8 mouse cellular contexts compared by ENCODE assay signal in genomic region chr4:118547424-118548129, GRCm38 (mm10). TPM values are rescaled to one million over a fixed set of nuclear protein-coding genes. Genes with fewer than 3 reads are reported as not detected.
A peak's percentile ranks its signal among the peaks of the same experiment; 100 is the strongest.
DNase-seq lines count a peak whose midpoint lies in the region; ATAC-seq lines count a peak whose summit lies in the region.
"Not testable (repeated sequence)": the region's sequence is repeated elsewhere in the genome, so short reads cannot be mapped to it uniquely, and the experiment has no call there.

No protein-coding gene starts in this region.

- peak; percentile 83 for ATAC-seq in erythroblast, adult 5-6 weeks (replicated peaks; ENCODE audit: low FRiP score, poor library complexity, severe bottlenecking)

- intact Hi-C loops in left cerebral cortex, postnatal 14 days (cut with DNase I), result not testable (repeated sequence)

- DNase-seq in adrenal gland, postnatal 14 days, result peak; percentile 52
- DNase-seq in heart, adult 18-20 months, result peak; percentile 61 to 71
- DNase-seq in kidney, postnatal 4 days, result peak; percentile 53 to 58
- DNase-seq in left cerebral cortex, postnatal 14 days (ENCODE audit: low spot score in 2 of 2), result peak; percentile 52 to 64
- peak; percentile 43 to 45 for DNase-seq in natural killer cell, adult 2 months (ENCODE audit: low spot score in 2 of 2)
- peak; percentile 81 to 96 for DNase-seq in spleen, postnatal 4 days (ENCODE audit: low spot score in 2 of 2)
- peak; percentile 89 to 99 for DNase-seq in urinary bladder, postnatal 4 days (ENCODE audit: low spot score in 2 of 2)

RNA-seq across cellular contexts. Expression of gene Tmem125, which starts 3.7 kb away (rescaled TPM):
- total RNA-seq in adrenal gland, postnatal 14 days (2021), result 0.45 and 1.4 TPM in 2 replicates
- total RNA-seq in erythroblast, adult 5-6 weeks (2015; ENCODE audit: low replicate concordance), result not detected in 2 replicates
- not detected in 2 replicates for total RNA-seq in erythroblast, adult 5-6 weeks (2017; ENCODE audit: low replicate concordance)
- not detected for total RNA-seq in heart, adult 18-20 months (2021)
- total RNA-seq in left cerebral cortex, postnatal 14 days (2021), result 1 to 10 TPM; 6.0 to 7.9 TPM

RNA-seq across cellular contexts. Expression of gene 2610528J11Rik, which starts 20.8 kb away (rescaled TPM):
- total RNA-seq in adrenal gland, postnatal 14 days (2021), result 3.6 TPM in 1 of 2 replicates, not detected in the other
- not detected in 2 replicates for total RNA-seq in erythroblast, adult 5-6 weeks (2015; ENCODE audit: low replicate concordance)
- total RNA-seq in erythroblast, adult 5-6 weeks (2017; ENCODE audit: low replicate concordance), result not detected in 2 replicates
- not detected for total RNA-seq in heart, adult 18-20 months (2021)
- total RNA-seq in left cerebral cortex, postnatal 14 days (2021), result not detected

RNA-seq across cellular contexts. Expression of gene Tie1, which starts 57.7 kb away (rescaled TPM):
- total RNA-seq in adrenal gland, postnatal 14 days (2021), result 65.7 and 79.2 TPM in 2 replicates
- not detected in 2 replicates for total RNA-seq in erythroblast, adult 5-6 weeks (2015; ENCODE audit: low replicate concordance)
- 0.85 TPM in 1 of 2 replicates, not detected in the other for total RNA-seq in erythroblast, adult 5-6 weeks (2017; ENCODE audit: low replicate concordance)
- total RNA-seq in heart, adult 18-20 months (2021), result 10 to 100 TPM; 47.5 to 56.8 TPM
- total RNA-seq in left cerebral cortex, postnatal 14 days (2021), result 10 to 100 TPM; 12.5 to 14.8 TPM

Comparison
In these comparisons a context has a peak if more than half of its experiments do, and no peak if none do; other contexts are left out.
1. Peak in every context shown above with its lines: DNase-seq and ATAC-seq.
2. DNase-seq: peak in every context shown above with its lines; median percentile 94 in urinary bladder, postnatal 4 days; 88 in spleen, postnatal 4 days; 66 in heart, adult 18-20 months; 58 in left cerebral cortex, postnatal 14 days; 56 in kidney, postnatal 4 days; 52 in adrenal gland, postnatal 14 days; 44 in natural killer cell, adult 2 months.
3. RNA of gene Tie1, which starts 57.7 kb away (total RNA-seq): 65.7 to 79.2 TPM in adrenal gland, postnatal 14 days, 47.5 to 56.8 TPM in heart, adult 18-20 months and 12.5 to 14.8 TPM in left cerebral cortex, postnatal 14 days; 0.85 TPM in erythroblast, adult 5-6 weeks; every median in the first group is over 4 times any median in the second.